Mouse (Mus musculus) lung, postnatal 10 days (tissue): ENCODE results near the gene Dguok.
A peak's percentile ranks its signal among the peaks of the same experiment; 100 is the strongest.

Experiments used
- DNase-seq: peaks from one replicate; pipeline ENCODE4 v3.0.0; 2021

The Dguok gene

DNA sequence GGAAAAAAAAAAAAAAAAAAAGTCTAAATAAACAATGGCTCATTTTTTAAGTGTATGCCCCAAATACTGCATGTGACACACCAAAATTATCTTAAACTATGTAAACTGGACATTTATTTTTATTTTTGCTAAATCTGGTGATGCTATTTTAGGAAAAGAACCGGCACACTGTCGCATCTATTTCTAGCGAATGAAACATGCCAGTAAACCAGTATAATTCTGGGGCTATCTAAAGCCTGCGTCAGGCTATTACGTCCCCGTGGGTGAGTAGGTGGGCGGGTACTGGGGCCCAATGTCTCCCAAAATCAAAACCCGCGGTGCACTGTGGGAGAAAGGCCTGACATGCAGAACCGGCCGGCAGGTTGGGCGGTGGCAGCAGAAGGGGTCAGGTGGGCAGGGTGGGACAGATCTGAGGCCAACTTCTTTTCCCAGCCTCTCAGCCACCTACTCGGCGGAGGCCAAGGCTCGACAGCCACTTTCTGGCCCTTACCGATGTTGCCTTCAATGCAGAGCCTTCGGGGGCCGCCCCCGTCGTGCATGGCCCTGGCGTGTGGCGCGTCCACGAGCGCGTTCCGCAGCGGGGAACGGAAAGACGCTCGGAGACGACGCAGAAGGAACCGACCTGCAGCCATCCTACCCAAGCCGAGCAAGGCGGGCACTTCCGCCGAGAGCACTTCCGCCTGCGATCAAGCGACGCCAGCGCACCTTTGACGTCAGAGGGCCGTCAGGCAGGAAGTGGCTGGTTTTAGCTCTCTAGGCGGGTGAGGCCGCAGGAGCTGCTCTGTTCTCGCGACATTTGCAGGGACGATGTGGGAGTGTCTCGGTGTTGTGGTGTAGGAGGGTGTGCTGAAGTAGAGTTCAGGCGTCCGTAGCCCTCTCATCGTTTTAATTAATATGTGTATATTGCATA lies at the start of gene Dguok:
Gene Dguok, minus strand, starts transcription at position 712 of the 910 bp plus-strand sequence.
- peak; percentile 99 for DNase-seq

GRCm38 (mm10) chr6:83555972-83556371 lies 49.2 kb upstream of the Dguok start:
- DNase-seq: no peak

DNA sequence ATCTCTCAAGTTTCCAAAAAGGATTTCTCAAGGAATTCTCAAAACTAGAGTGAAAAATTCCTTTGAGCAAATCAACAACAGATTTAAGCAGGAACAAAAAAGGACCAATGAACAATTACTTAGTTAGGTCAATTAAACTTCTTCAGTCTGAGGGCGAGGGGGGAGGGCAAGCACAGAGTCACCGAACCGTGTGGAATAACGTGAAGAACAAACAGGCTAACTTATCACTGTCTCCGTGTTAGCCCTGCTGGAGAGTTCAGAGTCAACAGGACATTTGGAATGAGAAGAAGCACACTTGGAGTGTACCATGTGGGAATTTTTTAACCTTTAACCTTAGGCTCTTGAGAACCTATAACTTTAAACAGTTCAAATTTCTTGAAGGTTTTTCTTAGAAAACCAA lies 41.6 kb upstream of the Dguok start:
- DNase-seq: no peak

DNA sequence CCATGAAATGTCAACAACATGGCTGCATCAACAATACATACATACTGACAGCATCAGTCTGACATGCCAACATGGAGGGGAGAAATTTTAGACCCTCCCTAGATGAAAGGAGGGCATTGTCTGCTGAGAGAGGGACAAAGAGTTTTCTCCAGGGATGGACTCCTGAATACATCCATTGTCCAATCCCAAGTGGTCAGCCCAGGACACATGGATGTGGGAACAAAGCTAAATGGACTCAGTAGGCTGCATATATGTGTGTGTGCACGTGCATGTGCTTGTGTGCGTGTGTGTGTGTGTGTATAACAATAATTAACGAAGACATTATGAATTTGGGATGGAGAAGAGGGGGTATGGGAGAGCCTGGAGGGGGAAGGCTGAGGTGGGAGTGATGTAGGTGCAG lies 39.0 kb upstream of the Dguok start:
- DNase-seq: no peak

DNA sequence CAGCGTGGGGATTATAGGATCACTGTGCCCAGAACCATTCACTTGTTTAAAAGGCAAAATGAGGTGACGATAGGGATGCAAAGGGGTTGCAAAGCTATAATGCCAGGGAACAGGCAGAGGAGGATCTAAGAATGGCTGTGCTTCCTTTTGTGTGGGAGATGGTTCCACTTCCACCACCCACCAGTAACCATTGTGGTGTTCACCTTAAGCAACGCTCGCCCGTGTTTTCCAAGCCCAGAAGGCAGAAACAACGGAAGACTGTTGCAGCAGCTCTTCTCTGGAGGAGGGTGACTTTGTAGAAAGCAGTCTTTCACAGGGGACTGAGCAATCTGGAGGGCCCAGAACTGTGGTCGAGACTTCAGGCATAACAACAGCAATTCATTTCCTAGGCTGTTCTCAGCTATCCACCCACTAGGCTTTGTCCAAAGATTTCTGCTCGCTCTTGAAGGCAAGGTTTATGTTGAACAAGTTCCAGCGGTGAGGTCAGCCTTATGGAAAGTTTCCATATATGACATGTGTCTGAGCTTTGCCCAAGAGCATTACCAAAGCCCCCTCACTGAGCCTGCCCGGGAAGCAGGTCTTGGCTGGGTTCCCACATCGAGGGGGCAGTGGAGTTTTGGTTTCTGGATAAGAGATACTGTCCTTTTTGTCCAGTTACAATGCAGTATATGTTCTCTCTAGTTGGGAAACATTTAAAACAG lies 35.1 kb upstream of the Dguok start:
- peak; percentile 85 for DNase-seq

GRCm38 (mm10) chr6:83540017-83540416 lies 33.2 kb upstream of the Dguok start:
- peak; percentile 77 for DNase-seq

DNA sequence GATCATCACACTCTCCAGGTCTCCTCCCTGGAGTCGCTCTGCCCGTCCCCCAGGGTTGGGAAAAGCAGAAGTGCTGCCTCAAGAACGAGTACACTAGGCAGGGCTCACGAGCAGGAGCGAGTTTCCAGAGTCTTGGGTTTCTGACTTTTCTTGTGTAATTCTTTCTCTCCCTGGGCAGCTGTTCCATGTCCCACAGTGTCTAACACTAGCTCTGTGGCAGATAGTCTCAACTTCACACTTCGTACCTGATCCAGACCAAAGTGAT lies 30.0 kb upstream of the Dguok start:
- peak; percentile 11 for DNase-seq

DNA sequence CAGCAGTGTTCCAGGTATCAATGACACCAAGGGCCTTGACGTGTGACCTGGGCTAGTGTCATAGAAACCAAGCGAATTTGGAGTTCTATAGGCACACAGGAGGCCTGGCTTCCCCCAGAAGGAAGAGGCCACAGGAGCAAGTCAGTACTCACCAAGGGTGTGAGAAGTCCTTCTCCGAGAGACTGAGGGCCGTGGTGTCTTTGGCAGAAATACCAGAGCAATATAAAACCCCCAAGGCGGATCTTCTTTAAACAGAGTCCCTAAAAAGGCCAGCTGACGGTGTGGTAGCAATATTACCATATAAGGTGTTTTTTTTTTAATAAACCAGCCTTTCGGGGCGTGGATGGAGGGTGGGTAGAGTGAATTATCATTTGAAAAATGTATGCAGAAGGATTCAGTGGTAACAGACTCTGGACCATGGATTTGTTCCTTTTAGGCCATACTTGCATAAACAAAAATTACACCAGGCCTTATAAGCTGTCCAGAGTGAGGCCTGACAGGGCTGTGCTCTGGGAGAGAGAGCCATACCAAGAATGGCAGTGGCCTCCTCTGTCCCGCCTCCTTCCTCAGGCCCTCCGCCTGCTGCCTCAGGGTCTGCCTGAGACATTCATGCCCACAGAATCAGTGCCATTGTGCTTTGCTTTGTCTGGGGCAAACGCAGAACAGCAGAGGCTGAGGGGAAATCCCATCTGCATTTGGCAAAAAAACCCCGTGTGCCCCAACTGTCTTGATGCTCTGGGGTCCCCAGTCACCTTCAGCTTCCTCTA lies 29.4 kb upstream of the Dguok start, which contains the start of gene Actg2:
Gene Actg2, minus strand, starts transcription at position 238 of the 767 bp plus-strand sequence.
- DNase-seq: peak; percentile 31

DNA sequence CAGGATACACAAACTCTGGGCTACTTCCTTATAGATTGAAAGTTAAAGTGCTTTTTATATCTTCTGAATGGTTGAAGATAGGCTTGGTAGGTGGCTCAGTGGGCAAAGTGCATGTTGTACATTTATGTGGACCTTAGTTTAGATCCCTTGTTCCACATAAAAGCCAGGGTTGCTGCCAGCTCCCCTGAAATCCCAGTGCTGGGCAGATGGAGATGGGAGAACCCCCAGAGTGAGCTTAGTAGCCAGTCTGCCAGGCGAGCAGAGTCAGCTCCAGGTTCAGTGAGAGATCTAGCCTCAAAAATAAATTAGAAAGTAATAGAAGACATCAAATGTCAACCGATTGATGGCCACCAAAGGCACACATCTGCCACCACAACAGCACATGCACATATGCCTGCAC lies 25.8 kb upstream of the Dguok start:
- no peak for DNase-seq

- no peak for DNase-seq
Measured at GRCm38 (mm10) chr6:83523194-83523593, 16.4 kb upstream of the Dguok start.

DNA sequence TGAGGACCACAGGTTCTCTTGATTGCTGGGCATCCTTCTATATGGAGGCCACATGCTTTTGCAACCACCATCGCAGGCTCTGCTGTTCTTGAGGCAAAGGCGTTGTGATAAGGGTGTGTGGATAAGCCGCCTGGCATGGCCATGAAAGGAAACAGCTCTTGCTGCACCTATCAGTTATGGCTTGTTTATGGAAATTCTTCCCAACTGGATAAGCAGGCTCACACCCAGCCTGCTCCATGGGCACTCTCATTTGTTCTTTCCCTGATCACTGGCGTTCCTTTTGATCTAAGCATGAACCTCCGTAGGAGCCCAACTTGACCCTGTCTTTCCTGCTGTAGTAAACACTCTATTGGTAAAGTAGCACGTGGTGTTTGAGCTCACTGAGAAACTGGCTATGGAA lies 15.0 kb upstream of the Dguok start:
- no peak for DNase-seq

DNA sequence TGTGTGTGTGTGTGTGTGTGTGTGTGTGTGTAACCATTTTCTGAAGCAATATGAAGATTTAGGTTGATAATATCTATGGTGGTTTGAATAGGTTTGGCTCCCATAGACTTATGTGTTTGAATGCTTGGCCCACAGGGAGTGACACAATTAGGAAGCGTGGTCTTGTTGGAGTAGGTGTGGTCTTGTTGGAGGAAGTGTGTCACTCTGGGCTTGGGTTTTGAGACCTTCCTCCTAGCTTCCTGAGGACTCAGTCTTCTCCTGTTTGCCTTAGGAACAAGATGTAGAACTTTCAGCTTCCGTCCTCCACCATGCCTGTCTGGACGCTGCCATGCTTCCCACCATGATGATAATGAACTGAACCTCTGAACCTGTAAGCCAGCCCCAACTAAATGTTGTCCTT lies 11.9 kb upstream of the Dguok start:
- no peak for DNase-seq

DNA sequence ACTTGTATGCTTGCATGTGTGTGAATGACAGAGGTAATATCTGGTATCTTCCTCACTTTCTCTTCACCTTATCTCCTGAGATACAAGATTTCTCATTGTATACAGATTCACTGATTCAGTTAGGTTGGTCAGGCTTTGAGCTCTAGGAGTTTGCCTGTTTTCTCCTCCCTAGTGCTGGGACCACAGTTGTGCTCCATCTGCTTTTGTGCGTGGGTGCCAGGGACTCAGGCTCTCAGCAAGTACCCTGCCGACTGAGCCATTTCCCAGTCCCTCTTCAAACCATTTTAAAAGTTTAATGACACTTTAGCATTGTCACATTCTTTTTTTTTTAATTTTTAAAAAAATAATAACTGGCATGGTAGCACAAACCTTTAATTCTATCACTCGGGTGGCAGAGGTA lies 8.4 kb upstream of the Dguok start:
- no peak for DNase-seq

GRCm38 (mm10) chr6:83512495-83512894 lies 5.7 kb upstream of the Dguok start:
- peak; percentile 79 for DNase-seq

- DNase-seq: peak; percentile 65
Measured at GRCm38 (mm10) chr6:83510210-83510609, 3.4 kb upstream of the Dguok start.

DNA sequence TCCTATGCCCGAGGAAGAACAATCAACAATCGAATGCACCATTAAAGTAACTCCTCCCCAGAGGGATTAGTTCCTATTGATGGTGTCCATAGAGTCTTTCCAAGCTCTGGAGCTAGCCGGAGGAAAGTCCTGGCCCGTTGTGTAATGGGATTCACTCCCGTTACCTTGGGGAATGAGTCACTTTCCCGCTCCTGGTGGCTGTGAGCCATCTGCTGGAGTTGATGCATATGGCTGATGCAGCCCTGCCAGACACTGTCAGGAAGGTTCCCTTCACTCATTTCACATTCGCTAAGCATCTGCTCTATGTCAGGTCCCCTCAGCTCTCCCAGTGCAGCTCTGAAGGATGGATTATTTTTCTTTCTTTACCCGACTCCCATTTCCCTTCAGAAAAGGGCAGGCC lies 2.7 kb upstream of the Dguok start:
- DNase-seq: no peak

- DNase-seq: no peak
Measured at GRCm38 (mm10) chr6:83507168-83507546, 388 bp upstream of the Dguok start.

GRCm38 (mm10) chr6:83505554-83505953 lies 1.2 kb downstream of the Dguok start:
- DNase-seq: no peak

GRCm38 (mm10) chr6:83503361-83503760 lies 3.4 kb downstream of the Dguok start:
- no peak for DNase-seq

DNA sequence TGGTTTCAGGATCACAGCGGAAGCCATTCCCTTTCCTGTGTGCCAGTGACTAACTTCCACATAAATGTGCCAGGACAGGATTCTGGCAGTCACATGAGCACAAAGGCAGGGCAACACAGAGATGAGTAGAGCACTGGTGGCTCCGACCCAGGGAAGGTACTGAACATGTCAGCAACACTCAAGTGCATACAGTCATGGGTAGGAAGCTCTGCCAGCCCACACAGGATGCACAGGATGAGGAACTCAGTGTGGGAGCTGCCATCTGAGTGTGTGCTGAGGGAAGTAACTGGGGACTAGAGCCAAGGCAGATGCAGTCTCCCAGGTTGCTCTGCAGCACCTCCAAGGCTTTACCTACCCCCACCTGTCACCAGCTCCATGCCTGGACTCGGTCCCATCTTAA lies 4.1 kb downstream of the Dguok start:
- no peak for DNase-seq

DNA sequence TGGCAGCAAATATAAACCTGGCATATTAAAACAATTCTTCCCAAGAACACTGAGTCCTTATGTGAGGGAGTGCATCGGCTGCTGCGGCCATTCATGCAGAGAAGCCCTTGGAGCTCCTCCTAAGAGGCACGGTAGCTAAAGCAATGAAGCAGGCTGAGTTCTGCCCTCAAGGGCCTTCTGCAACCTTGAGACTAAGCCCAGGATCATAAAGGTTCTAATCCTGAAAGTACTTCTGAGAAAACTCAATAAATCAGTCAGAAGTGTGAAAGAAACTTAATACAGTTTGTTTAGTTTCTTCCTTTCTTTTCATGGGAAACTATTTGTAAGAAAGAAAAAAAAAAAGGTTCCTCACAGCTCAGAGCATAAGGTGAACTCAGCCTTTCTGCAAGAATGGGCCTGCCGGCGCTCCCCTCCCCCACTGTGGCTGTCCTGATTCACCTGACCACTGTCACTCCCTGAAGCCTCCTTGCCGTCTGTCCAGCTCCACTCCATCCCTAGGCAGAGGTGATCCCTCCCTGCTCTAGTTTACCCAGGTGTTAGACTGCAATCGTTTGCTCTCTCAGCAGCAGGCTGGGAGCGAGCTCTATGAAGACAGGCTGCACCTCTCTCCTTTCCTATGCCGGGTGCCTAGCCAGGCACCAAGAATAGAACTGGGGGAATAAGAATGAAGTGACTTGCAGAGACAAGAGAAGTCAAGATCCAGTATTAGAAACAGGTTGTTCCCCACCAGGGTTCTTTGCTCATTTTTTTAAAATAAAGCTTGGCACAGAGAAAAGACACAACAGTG lies 5.1 kb downstream of the Dguok start:
- no peak for DNase-seq

GRCm38 (mm10) chr6:83500462-83500861 lies 6.3 kb downstream of the Dguok start:
- no peak for DNase-seq

DNA sequence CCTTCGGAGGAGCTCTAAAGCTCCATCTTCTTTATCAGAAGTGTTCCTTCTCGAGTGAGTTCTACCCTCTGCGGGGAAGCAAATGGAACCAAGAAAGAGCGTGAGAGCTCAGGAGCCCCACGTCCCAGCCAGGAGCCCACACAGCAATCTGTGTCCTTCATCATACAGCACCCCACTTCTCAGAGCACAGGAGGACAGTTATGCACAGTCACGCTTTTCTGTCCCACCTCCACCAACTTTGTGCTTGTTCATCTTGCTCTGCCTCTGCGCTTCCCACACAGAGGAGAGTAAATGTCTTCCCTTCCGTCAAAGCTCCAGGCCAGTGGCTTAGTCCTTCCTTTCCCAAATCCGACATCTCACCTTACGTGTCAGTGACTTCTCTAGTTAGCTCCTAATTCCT lies 7.7 kb downstream of the Dguok start:
- no peak for DNase-seq
